Mouse (Mus musculus) ovary, postnatal 14 days (tissue): ENCODE data around the gene Olfr118.
"Not testable (repeated sequence)": the region's sequence is repeated elsewhere in the genome, so short reads cannot be mapped to it uniquely, and the experiment has no call there.

Experiments
- DNase-seq: peaks from one replicate; pipeline ENCODE4 v3.0.0; 2022; ENCODE audit warnings: low spot score

Olfr118 gene

DNA sequence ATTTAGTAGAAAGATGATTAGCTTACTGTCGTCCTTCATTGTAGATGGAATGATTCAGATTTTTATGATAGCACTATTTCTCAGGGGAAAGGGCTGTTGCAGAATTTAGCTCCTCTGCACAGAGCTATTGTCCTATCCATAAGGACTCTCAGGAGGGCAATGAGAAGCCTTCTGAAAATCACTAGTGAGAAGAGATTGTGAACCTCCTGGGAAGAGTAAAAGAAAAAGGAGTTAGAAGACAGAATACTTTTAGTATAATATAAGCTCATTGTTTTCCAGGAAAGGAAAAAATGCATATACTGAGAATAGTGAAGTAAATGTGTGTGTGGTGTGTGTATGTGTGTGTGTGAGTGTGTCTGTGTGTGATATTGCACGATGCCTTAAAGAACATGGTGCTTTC is at the start of gene Olfr118:
Gene Olfr118 (plus strand): TSS at position 301 of the 400 bp plus-strand sequence.
- no peak for DNase-seq

DNA sequence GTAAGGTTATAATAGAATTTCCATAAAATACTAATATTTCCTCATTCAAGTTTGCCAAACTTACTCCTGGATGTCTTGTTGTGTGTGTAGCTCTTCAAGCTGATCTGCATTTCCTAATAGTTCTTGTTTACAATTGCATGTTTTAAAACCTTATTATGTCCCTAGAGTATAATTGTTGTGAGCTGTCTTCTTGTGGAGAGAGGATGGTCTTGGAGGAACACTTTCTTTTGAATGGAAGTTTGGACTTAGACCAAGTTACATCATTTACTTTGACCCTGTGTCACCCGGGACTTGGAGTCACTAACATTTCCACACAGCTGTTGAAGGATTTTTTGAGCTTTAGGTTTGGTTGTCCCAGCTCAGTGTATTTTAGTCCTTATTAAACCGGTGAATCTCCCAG is 39.8 kb upstream of the Olfr118 start, which contains the start of the genes Olfr115 and Olfr116:
Gene Olfr115 (minus strand): TSS at position 101 of the 400 bp plus-strand sequence.
Gene Olfr116 (minus strand): TSS at position 191 of the 400 bp plus-strand sequence.
- no peak for DNase-seq

DNA sequence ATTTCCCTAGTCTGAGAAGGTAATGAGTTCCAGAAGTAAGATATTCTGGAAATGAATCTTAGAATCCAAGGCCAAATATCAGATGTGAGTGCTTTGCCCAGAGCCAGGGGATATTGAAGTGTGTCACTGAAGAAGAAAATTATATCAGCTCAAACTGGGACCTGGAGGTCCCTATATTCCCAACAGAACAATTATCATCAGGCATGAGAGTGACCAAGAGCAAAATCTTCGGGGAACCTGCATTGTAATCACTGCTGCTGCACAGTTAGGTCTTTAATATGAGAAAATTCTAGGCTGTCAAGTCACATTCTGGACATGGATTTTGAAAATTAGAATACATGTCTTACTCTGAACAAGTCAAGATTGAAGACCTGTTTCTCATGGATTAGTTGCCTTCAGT is 3.1 kb upstream of the Olfr118 start, which contains the start of gene Olfr117:
Gene Olfr117 (minus strand): TSS at position 101 of the 400 bp plus-strand sequence.
- no peak for DNase-seq

DNA sequence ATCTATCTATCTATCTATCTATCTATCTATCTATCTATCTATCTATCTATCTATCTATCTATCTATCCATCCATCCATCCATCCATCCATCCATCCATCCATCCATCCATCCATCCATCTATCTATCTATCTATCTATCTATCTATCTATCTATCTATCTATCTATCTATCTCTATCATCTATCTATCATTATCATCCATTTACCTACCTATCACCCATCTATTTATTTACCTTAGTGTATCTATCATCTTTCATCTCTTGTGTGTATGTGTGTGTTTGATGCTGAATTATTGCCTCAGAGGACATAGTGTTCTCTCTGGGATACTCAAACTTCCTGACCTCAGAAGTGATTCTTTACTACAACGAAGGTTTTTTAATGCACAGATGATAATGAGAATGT is 29.5 kb downstream of the Olfr118 start, which contains the start of gene Olfr119:
Gene Olfr119 (plus strand): TSS at position 301 of the 400 bp plus-strand sequence.
- not testable (repeated sequence) for DNase-seq

DNA sequence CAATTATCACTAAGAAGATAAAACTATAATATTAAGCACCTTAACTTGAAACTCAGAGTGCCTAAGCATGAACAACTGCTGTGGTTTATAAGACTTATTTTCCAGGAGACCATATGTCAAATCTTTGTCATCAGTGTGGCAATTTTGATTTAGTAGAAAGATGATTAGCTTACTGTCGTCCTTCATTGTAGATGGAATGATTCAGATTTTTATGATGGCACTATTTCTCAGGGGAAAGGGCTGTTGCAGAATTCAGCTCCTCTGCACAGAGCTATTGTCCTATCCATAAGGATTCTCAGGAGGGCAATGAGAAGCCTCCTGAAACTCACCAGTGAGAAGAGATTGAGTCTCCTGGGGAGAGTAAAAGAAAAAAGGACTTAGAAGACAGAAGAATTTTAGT is 54.7 kb downstream of the Olfr118 start, which contains the start of gene Olfr120:
Gene Olfr120 (plus strand): TSS at position 301 of the 400 bp plus-strand sequence.
- DNase-seq = no peak
